Mouse (Mus musculus) cerebellum, postnatal 10 days (tissue): ENCODE results near the gene Pou5f1.
A peak's percentile ranks its signal among the peaks of the same experiment; 100 is the strongest.
"Not testable (repeated sequence)": the region's sequence is repeated elsewhere in the genome, so short reads cannot be mapped to it uniquely, and the experiment has no call there.

Experiments used
- DNase-seq, 2 experiments: peaks; one replicate each; pipeline ENCODE4 v3.0.0; 2021; ENCODE audit warnings: mixed read lengths in 2 of 2

Gene Pou5f1

GRCm38 (mm10) chr17:35505776-35506175 is at the start of gene Pou5f1:
Gene Pou5f1, plus strand, starts transcription at chr17:35506018.
- DNase-seq, result no peak

GRCm38 (mm10) chr17:35458247-35458646 is 47.6 kb upstream of the Pou5f1 start:
- DNase-seq, result not testable (repeated sequence)

- not testable (repeated sequence) for DNase-seq
Measured at GRCm38 (mm10) chr17:35460513-35461341, 45.1 kb upstream of the Pou5f1 start.

- DNase-seq, result peak; percentile 40 to 54
Measured at GRCm38 (mm10) chr17:35465651-35466050, 40.2 kb upstream of the Pou5f1 start.

- DNase-seq, result not testable (repeated sequence)
Measured at GRCm38 (mm10) chr17:35468936-35469335, 36.9 kb upstream of the Pou5f1 start.

- DNase-seq, result peak; percentile 13 to 14
Measured at GRCm38 (mm10) chr17:35469842-35470751, 35.7 kb upstream of the Pou5f1 start, which contains the start of gene H2-Q10. Gene H2-Q10, plus strand, starts transcription at chr17:35470089.

GRCm38 (mm10) chr17:35484066-35484465 is 21.8 kb upstream of the Pou5f1 start:
- DNase-seq, result peak; percentile 76 to 81

GRCm38 (mm10) chr17:35485702-35486101 is 20.1 kb upstream of the Pou5f1 start:
- DNase-seq, result peak in 1 of 2 experiments; percentile 15

GRCm38 (mm10) chr17:35486726-35487125 is 19.1 kb upstream of the Pou5f1 start:
- peak; percentile 26 to 38 for DNase-seq

GRCm38 (mm10) chr17:35488041-35488440 is 17.8 kb upstream of the Pou5f1 start:
- no peak for DNase-seq

GRCm38 (mm10) chr17:35490320-35490719 is 15.5 kb upstream of the Pou5f1 start:
- no peak for DNase-seq

GRCm38 (mm10) chr17:35497124-35497523 is 8.7 kb upstream of the Pou5f1 start:
- DNase-seq, result no peak

GRCm38 (mm10) chr17:35502226-35502625 is 3.6 kb upstream of the Pou5f1 start:
- no peak for DNase-seq

GRCm38 (mm10) chr17:35502762-35503161 is 3.1 kb upstream of the Pou5f1 start:
- DNase-seq, result no peak

- no peak for DNase-seq
Measured at GRCm38 (mm10) chr17:35503849-35504248, 2.0 kb upstream of the Pou5f1 start.

- no peak for DNase-seq
Measured at GRCm38 (mm10) chr17:35504628-35505481, 963 bp upstream of the Pou5f1 start.

- DNase-seq, result no peak
Measured at GRCm38 (mm10) chr17:35506881-35507280, 1.1 kb downstream of the Pou5f1 start.

GRCm38 (mm10) chr17:35507556-35508260 is 1.9 kb downstream of the Pou5f1 start:
- DNase-seq, result no peak

GRCm38 (mm10) chr17:35508279-35508678 is 2.5 kb downstream of the Pou5f1 start:
- DNase-seq, result not testable (repeated sequence)

GRCm38 (mm10) chr17:35509284-35509683 is 3.5 kb downstream of the Pou5f1 start:
- DNase-seq, result peak; percentile 33 to 53

GRCm38 (mm10) chr17:35512916-35513626 is 7.3 kb downstream of the Pou5f1 start:
- peak in 1 of 2 experiments; percentile 50 for DNase-seq
